9 mouse cellular contexts compared by ENCODE assay signal in genomic region chr4:134292067-134292466, GRCm38 (mm10). TPM values are rescaled to one million over a fixed set of nuclear protein-coding genes. Genes with fewer than 3 reads are reported as not detected.
DNase-seq lines count a peak whose midpoint lies in the region; ATAC-seq and TF ChIP-seq lines count a peak whose summit lies in the region.
"Had no signal": no experiment of that assay in that cellular context is flagged by ENCODE, and none has a peak within 500 bp of the region (broad histone marks: within the 10 kb centered on the region; RNA-seq: fewer than 3 reads in every experiment).

No protein-coding gene starts in this region.

- TF ChIP-seq RAD21 in CH12.LX (IDR thresholded peaks at IDR 0.05; ENCODE audit: low read depth, low read length), result peak; percentile 51

- H3K27ac ChIP-seq in CH12.LX (ENCODE audit: insufficient read depth, low read depth), result no peak overlapping the region
- H3K27ac ChIP-seq in lung, embryonic 14.5 days (ENCODE audit: low read depth), result no peak overlapping the region
- H3K27ac ChIP-seq: limb, embryonic 12.5 days had no signal

- in situ Hi-C loops in CH12.LX (cut with MboI; ENCODE audit: low pct_ligation_motif_present, low pct_unique_long_range_greater_than_20kb, low sequenced_read_pairs), result no loop called here

- WGBS in lung, embryonic 14.5 days, result 18% methylated on average over 7 of the region's 7 CpGs

- H3K36me3 ChIP-seq in C2C12 (ENCODE audit: control insufficient read depth, insufficient read depth), result no peaks in the 10 kb centered on the region
- no peaks in the 10 kb centered on the region for H3K36me3 ChIP-seq in CH12.LX (replicated peaks in 1 of 2; ENCODE audit: control insufficient read depth in 1 of 2, insufficient read depth in 1 of 2, low read length in 1 of 2)
- H3K36me3 ChIP-seq in lung, embryonic 14.5 days (ENCODE audit: insufficient read depth), result no peaks in the 10 kb centered on the region
- H3K36me3 ChIP-seq: limb, embryonic 12.5 days had no signal

- TF ChIP-seq POLR2A in CH12.LX (IDR thresholded peaks at IDR 0.05; ENCODE audit: low read depth, low read length), result no peak

- DNase-seq in CH12.LX (ENCODE audit: extremely low read depth), result peak; percentile 74
- DNase-seq in c-Kit-positive CD71-negative TER-119-negative erythroid progenitor cells, embryonic 14.5 days (ENCODE audit: low read depth), result peak; percentile 72
- peak; percentile 75 for DNase-seq in gastrocnemius, adult 18-20 months (ENCODE audit: low spot score)
- peak; percentile 84 for DNase-seq in kidney, postnatal 10 days
- peak; percentile 90 for DNase-seq in lung, embryonic 14.5 days
- peak; percentile 75 for DNase-seq in right cerebral cortex, postnatal 4 days

- H3K4me2 ChIP-seq in CH12.LX (ENCODE audit: insufficient read depth, low read depth, poor library complexity, severe bottlenecking), result no peak overlapping the region
- no peak overlapping the region for H3K4me2 ChIP-seq in lung, embryonic 14.5 days
- H3K4me2 ChIP-seq: limb, embryonic 12.5 days had no signal

- peaks cover 3% of the 10 kb centered on the region for H3K9me3 ChIP-seq in CH12.LX (replicated peaks; ENCODE audit: low read length)
- 0 out of 2 replicates have a peak, but pooled peaks cover 2% of the 10 kb centered on the region for H3K9me3 ChIP-seq in lung, embryonic 14.5 days (ENCODE audit: low read depth, low read length)

- H3K27me3 ChIP-seq in C2C12 (ENCODE audit: control insufficient read depth, insufficient read depth, insufficient read length), result peaks cover 3% of the 10 kb centered on the region
- peaks cover 10% of the 10 kb centered on the region for H3K27me3 ChIP-seq in CH12.LX (replicated peaks)
- no peaks in the 10 kb centered on the region for H3K27me3 ChIP-seq in lung, embryonic 14.5 days (ENCODE audit: insufficient read depth, low read length)

- TF ChIP-seq CTCF in C2C12 (IDR thresholded peaks at IDR 0.05; ENCODE audit: control insufficient read depth, insufficient read depth, insufficient read length), result peak; percentile 31
- TF ChIP-seq CTCF in CH12.LX (conservative IDR thresholded peaks at IDR 0.05 in 1 of 2, IDR thresholded peaks at IDR 0.05 in 1 of 2; ENCODE audit: low read depth in 2 of 2, low read length in 2 of 2), result peak; percentile 59 to 66
- peak; percentile 93 for TF ChIP-seq CTCF in lung, embryonic 14.5 days (IDR thresholded peaks at IDR 0.05; ENCODE audit: low read depth)

- ATAC-seq in lung, embryonic 14.5 days (ENCODE audit: insufficient read depth), result no peak
- no peak for ATAC-seq in inflammation-experienced regulatory T-cells, adult 6 months

- TF ChIP-seq EP300 in CH12.LX (IDR thresholded peaks at IDR 0.05; ENCODE audit: low read length), result no peak

- H3K79me2 ChIP-seq in C2C12 (ENCODE audit: control insufficient read depth, insufficient read depth) (no peaks in the 10 kb centered on the region), CH12.LX (replicated peaks; ENCODE audit: control insufficient read depth, extremely low read depth, insufficient read depth, poor library complexity, severe bottlenecking) (no peaks in the 10 kb centered on the region)

- H3K79me3 ChIP-seq in C2C12 (ENCODE audit: low read depth), result no peaks in the 10 kb centered on the region

- H3K4me3 ChIP-seq in C2C12 (ENCODE audit: insufficient read depth, poor library complexity, severe bottlenecking) (no peak overlapping the region), CH12.LX (replicated peaks in 1 of 3; ENCODE audit: low read depth in 2 of 3, low read length in 2 of 3, poor library complexity in 1 of 3) (no peak overlapping the region)
- no peak overlapping the region for H3K4me3 ChIP-seq in lung, embryonic 14.5 days (ENCODE audit: low read depth, low read length)
- H3K4me3 ChIP-seq: limb, embryonic 12.5 days had no signal

- H3K9ac ChIP-seq in CH12.LX (ENCODE audit: insufficient read depth, low read depth), result no peak overlapping the region
- no peak overlapping the region for H3K9ac ChIP-seq in lung, embryonic 14.5 days
- H3K9ac ChIP-seq: limb, embryonic 12.5 days had no signal

- dilution Hi-C loops in CH12.LX (cut with MboI; ENCODE audit: extremely low pct_ligation_motif_present, extremely low pct_unique_long_range_greater_than_20kb, low sequenced_read_pairs), result no loop called here

- H3K4me1 ChIP-seq in CH12.LX (ENCODE audit: control insufficient read depth in 1 of 2, insufficient read depth in 2 of 2), result peaks cover 0 to 10% of the 10 kb centered on the region in 2 experiments; a peak in 2 of 4 replicates
- H3K4me1 ChIP-seq in lung, embryonic 14.5 days (ENCODE audit: insufficient read depth), result peaks cover 2% of the 10 kb centered on the region; the same call in 1 of the 2 replicates

- no peak overlapping the region for H3ac ChIP-seq in C2C12 (ENCODE audit: control insufficient read depth, insufficient read length, low read depth)

TF ChIP-seq in C2C12, 6 proteins besides CTCF, POLR2A, EP300 and RAD21:
- no peak for TF ChIP-seq USF1 (IDR thresholded peaks at IDR 0.05; ENCODE audit: low read depth)

TF ChIP-seq in CH12.LX, 34 proteins besides CTCF, POLR2A, EP300 and RAD21:
- TF ChIP-seq ETS1 (conservative IDR thresholded peaks at IDR 0.05; ENCODE audit: low read depth, low read length), result no peak
- peak; percentile 60 for TF ChIP-seq SMC3 (IDR thresholded peaks at IDR 0.05; ENCODE audit: low read depth, low read length)

RNA-seq across cellular contexts. Expression of gene Pdik1l, which starts 4.4 kb away (rescaled TPM):
- polyA plus RNA-seq in C2C12 (2012; fragmentation: generic; extraction: Trizol) (2.7 TPM), CH12.LX (2012; ENCODE audit: insufficient read length, low read depth) (12.1 and 15.6 TPM in 2 replicates)
- total RNA-seq in CH12.LX (2012; rRNA removed) (14.6 and 16.1 TPM in 2 replicates), CH12.LX (2014; rRNA removed) (13.7 and 14.8 TPM in 2 replicates)
- total RNA-seq in gastrocnemius, adult 18-20 months (2021), result 1 to 10 TPM; 3.9 to 5.7 TPM
- polyA plus RNA-seq in lung, embryonic 14.5 days (2014; fragmentation: Nextera tagmentation; extraction: Ambion mirVana), result 21.2 and 21.4 TPM in 2 replicates
- 10 to 100 TPM; 18.5 to 26.7 (median 23.7) TPM for polyA plus RNA-seq in inflammation-experienced regulatory T-cells, adult 6 months (2017; shearing (Covaris generic))

RNA-seq across cellular contexts. Expression of gene Trim63, which starts 22.9 kb away (rescaled TPM):
- polyA plus RNA-seq in C2C12 (2012; fragmentation: generic; extraction: Trizol) (0.19 TPM), CH12.LX (2012; ENCODE audit: insufficient read length, low read depth) (0.38 and 0.49 TPM in 2 replicates)
- total RNA-seq in CH12.LX (2012; rRNA removed) (0.25 TPM in 1 of 2 replicates, not detected in the other), CH12.LX (2014; rRNA removed) (0.16 TPM in 1 of 2 replicates, not detected in the other)
- 100 to 1,000 TPM; 322 to 461 TPM for total RNA-seq in gastrocnemius, adult 18-20 months (2021)
- 0.28 TPM in 1 of 2 replicates, not detected in the other for polyA plus RNA-seq in lung, embryonic 14.5 days (2014; fragmentation: Nextera tagmentation; extraction: Ambion mirVana)
- polyA plus RNA-seq in inflammation-experienced regulatory T-cells, adult 6 months (2017; shearing (Covaris generic)), result not detected

RNA-seq across cellular contexts. Expression of gene Grrp1, which starts 38.2 kb away (rescaled TPM):
- polyA plus RNA-seq in C2C12 (2012; fragmentation: generic; extraction: Trizol) (not detected), CH12.LX (2012; ENCODE audit: insufficient read length, low read depth) (not detected in 2 replicates)
- total RNA-seq in CH12.LX (2012; rRNA removed) (not detected in 2 replicates), CH12.LX (2014; rRNA removed) (not detected in 2 replicates)
- total RNA-seq in gastrocnemius, adult 18-20 months (2021), result 1 to 10 TPM; 2.9 to 3.1 TPM
- polyA plus RNA-seq in lung, embryonic 14.5 days (2014; fragmentation: Nextera tagmentation; extraction: Ambion mirVana), result 10.2 and 11.6 TPM in 2 replicates
- not detected for polyA plus RNA-seq in inflammation-experienced regulatory T-cells, adult 6 months (2017; shearing (Covaris generic))

RNA-seq across cellular contexts. Expression of gene Gm30191, which starts 45.3 kb away (rescaled TPM):
- polyA plus RNA-seq in C2C12 (2012; fragmentation: generic; extraction: Trizol) (not detected), CH12.LX (2012; ENCODE audit: insufficient read length, low read depth) (not detected in 2 replicates)
- total RNA-seq in CH12.LX (2012; rRNA removed) (not detected in 2 replicates), CH12.LX (2014; rRNA removed) (not detected in 2 replicates)
- not detected for total RNA-seq in gastrocnemius, adult 18-20 months (2021)
- polyA plus RNA-seq in lung, embryonic 14.5 days (2014; fragmentation: Nextera tagmentation; extraction: Ambion mirVana), result not detected in 2 replicates
- polyA plus RNA-seq in inflammation-experienced regulatory T-cells, adult 6 months (2017; shearing (Covaris generic)), result not detected
- polyA plus RNA-seq: limb, embryonic 12.5 days had no signal

RNA-seq across cellular contexts. Expression of gene Zfp593, which starts 46.7 kb away (rescaled TPM):
- polyA plus RNA-seq in C2C12 (2012; fragmentation: generic; extraction: Trizol), result 20.4 TPM
- total RNA-seq in CH12.LX (2012; rRNA removed), result 29.1 and 32.3 TPM in 2 replicates
- total RNA-seq in CH12.LX (2014; rRNA removed), result 31.2 and 34.7 TPM in 2 replicates
- polyA plus RNA-seq in CH12.LX (2012; ENCODE audit: insufficient read length, low read depth), result 27.9 and 28.9 TPM in 2 replicates
- total RNA-seq in gastrocnemius, adult 18-20 months (2021), result 1 to 10 TPM; 4.7 to 5.7 TPM
- polyA plus RNA-seq in lung, embryonic 14.5 days (2014; fragmentation: Nextera tagmentation; extraction: Ambion mirVana), result 16.4 and 17.5 TPM in 2 replicates
- polyA plus RNA-seq in inflammation-experienced regulatory T-cells, adult 6 months (2017; shearing (Covaris generic)), result 1 to 10 TPM; 4.7 to 6.4 (median 4.9) TPM

Comparison
In these comparisons a context has a peak if more than half of its experiments do, and no peak if none do; other contexts are left out.
1. CTCF ChIP-seq: peak in every context shown above with its lines; median percentile 93 in lung, embryonic 14.5 days; 62 in CH12.LX; 31 in C2C12.
2. RNA of gene Grrp1, which starts 38.2 kb away (polyA plus RNA-seq): 10.2 to 11.6 TPM in lung, embryonic 14.5 days; not detected in C2C12 (single experiment), not detected in CH12.LX and not detected in inflammation-experienced regulatory T-cells, adult 6 months; every median in the first group is over 10 times any median in the second.
3. Peak in every context shown above with its lines, with median percentiles within 50 percentile points of each other: DNase-seq.